Mouse (Mus musculus): ENCODE measurements at regions not wholly inside any gene's neighbourhood (a gene's known extent, or its start where the extent isn't known, plus 50 kb on each side); places are given as distances from the start of the nearest gene placed in this dataset.

- Histone ChIP-seq H3K4me2 (ENCODE audit: low read length) (no peak overlapping the region), H3K4me3 (ENCODE audit: low read depth, low read length) (no peak overlapping the region), H3K27me3 (ENCODE audit: control insufficient read depth, insufficient read depth, low read depth, low read length) (no peaks in the 10 kb centered on the region), H3K9ac (ENCODE audit: low read depth, low read length) (no peak overlapping the region), H3K9me3 (replicated peaks; ENCODE audit: control insufficient read depth, low read length, poor library complexity, severe bottlenecking) (no peaks in the 10 kb centered on the region), H3K27ac (ENCODE audit: low read length) (no peak overlapping the region), H3K4me1 (ENCODE audit: control insufficient read depth, insufficient read depth, low read length) (no peaks in the 10 kb centered on the region), H3K36me3 (ENCODE audit: control insufficient read depth, insufficient read depth, low read length) (no peaks in the 10 kb centered on the region)
- 91% methylated on average over 13 of the region's 13 CpGs for WGBS
- no peak for ATAC-seq
These were observed 287.0 kb upstream of the Klf3 start for GRCm38 (mm10) chr5:64516115-64516665.

GRCm38 (mm10) chr5:64517241-64517640 is 285.9 kb upstream of the Klf3 start:
- H3K9me3 ChIP-seq (replicated peaks; ENCODE audit: control insufficient read depth, low read length, poor library complexity, severe bottlenecking): no peaks in the 10 kb centered on the region
- no peak for ATAC-seq
- H3K27me3 ChIP-seq (ENCODE audit: control insufficient read depth, insufficient read depth, low read depth, low read length): no peaks in the 10 kb centered on the region
- no peak overlapping the region for H3K4me3 ChIP-seq (ENCODE audit: low read depth, low read length)
- no peak overlapping the region for H3K4me2 ChIP-seq (ENCODE audit: low read length)
- no peaks in the 10 kb centered on the region for H3K36me3 ChIP-seq (ENCODE audit: control insufficient read depth, insufficient read depth, low read length)
- H3K4me1 ChIP-seq (ENCODE audit: control insufficient read depth, insufficient read depth, low read length): no peaks in the 10 kb centered on the region
- H3K27ac ChIP-seq (ENCODE audit: low read length): no peak overlapping the region
- WGBS: 92% methylated on average over 4 of the region's 4 CpGs
- H3K9ac ChIP-seq (ENCODE audit: low read depth, low read length): no peak overlapping the region

GRCm38 (mm10) chr5:64517835-64518234 is 285.4 kb upstream of the Klf3 start:
- 57% methylated on average over 3 of the region's 3 CpGs for WGBS
- no peak overlapping the region for H3K27ac ChIP-seq (ENCODE audit: low read length)
- H3K4me2 ChIP-seq (ENCODE audit: low read length): no peak overlapping the region
- no peak overlapping the region for H3K9ac ChIP-seq (ENCODE audit: low read depth, low read length)
- ATAC-seq: no peak
- no peaks in the 10 kb centered on the region for H3K27me3 ChIP-seq (ENCODE audit: control insufficient read depth, insufficient read depth, low read depth, low read length)
- H3K36me3 ChIP-seq (ENCODE audit: control insufficient read depth, insufficient read depth, low read length): no peaks in the 10 kb centered on the region
- H3K9me3 ChIP-seq (replicated peaks; ENCODE audit: control insufficient read depth, low read length, poor library complexity, severe bottlenecking): no peaks in the 10 kb centered on the region
- no peaks in the 10 kb centered on the region for H3K4me1 ChIP-seq (ENCODE audit: control insufficient read depth, insufficient read depth, low read length)
- H3K4me3 ChIP-seq (ENCODE audit: low read depth, low read length): no peak overlapping the region

GRCm38 (mm10) chr5:64519036-64519435 is 284.2 kb upstream of the Klf3 start:
- Histone ChIP-seq H3K4me2 (ENCODE audit: low read length) (no peak overlapping the region), H3K27ac (ENCODE audit: low read length) (no peak overlapping the region), H3K36me3 (ENCODE audit: control insufficient read depth, insufficient read depth, low read length) (no peaks in the 10 kb centered on the region), H3K9ac (ENCODE audit: low read depth, low read length) (no peak overlapping the region), H3K4me3 (ENCODE audit: low read depth, low read length) (no peak overlapping the region), H3K9me3 (replicated peaks; ENCODE audit: control insufficient read depth, low read length, poor library complexity, severe bottlenecking) (no peaks in the 10 kb centered on the region), H3K27me3 (ENCODE audit: control insufficient read depth, insufficient read depth, low read depth, low read length) (no peaks in the 10 kb centered on the region), H3K4me1 (ENCODE audit: control insufficient read depth, insufficient read depth, low read length) (no peaks in the 10 kb centered on the region)
- WGBS: 90% methylated on average over 7 of the region's 7 CpGs
- no peak for ATAC-seq

- H3K9ac ChIP-seq (ENCODE audit: low read depth, low read length): no peak overlapping the region
- no peak for ATAC-seq
- H3K4me3 ChIP-seq (ENCODE audit: low read depth, low read length): no peak overlapping the region
- H3K4me2 ChIP-seq (ENCODE audit: low read length): no peak overlapping the region
- no peak overlapping the region for H3K27ac ChIP-seq (ENCODE audit: low read length)
- WGBS: 79% methylated on average over 12 of the region's 12 CpGs
- H3K9me3 ChIP-seq (replicated peaks; ENCODE audit: control insufficient read depth, low read length, poor library complexity, severe bottlenecking): no peaks in the 10 kb centered on the region
- no peaks in the 10 kb centered on the region for H3K4me1 ChIP-seq (ENCODE audit: control insufficient read depth, insufficient read depth, low read length)
- no peaks in the 10 kb centered on the region for H3K36me3 ChIP-seq (ENCODE audit: control insufficient read depth, insufficient read depth, low read length)
- no peaks in the 10 kb centered on the region for H3K27me3 ChIP-seq (ENCODE audit: control insufficient read depth, insufficient read depth, low read depth, low read length)
These were observed 283.5 kb upstream of the Klf3 start for GRCm38 (mm10) chr5:64519731-64520130.

- no peaks in the 10 kb centered on the region for H3K27me3 ChIP-seq (ENCODE audit: control insufficient read depth, insufficient read depth, low read depth, low read length)
- no peak overlapping the region for H3K9ac ChIP-seq (ENCODE audit: low read depth, low read length)
- WGBS: 75% methylated on average over 6 of the region's 6 CpGs
- H3K36me3 ChIP-seq (ENCODE audit: control insufficient read depth, insufficient read depth, low read length): no peaks in the 10 kb centered on the region
- no peaks in the 10 kb centered on the region for H3K9me3 ChIP-seq (replicated peaks; ENCODE audit: control insufficient read depth, low read length, poor library complexity, severe bottlenecking)
- no peak for ATAC-seq
- H3K27ac ChIP-seq (ENCODE audit: low read length): no peak overlapping the region
- H3K4me3 ChIP-seq (ENCODE audit: low read depth, low read length): no peak overlapping the region
- no peaks in the 10 kb centered on the region for H3K4me1 ChIP-seq (ENCODE audit: control insufficient read depth, insufficient read depth, low read length)
- no peak overlapping the region for H3K4me2 ChIP-seq (ENCODE audit: low read length)
These were observed 281.8 kb upstream of the Klf3 start for GRCm38 (mm10) chr5:64521401-64521800.

DNA sequence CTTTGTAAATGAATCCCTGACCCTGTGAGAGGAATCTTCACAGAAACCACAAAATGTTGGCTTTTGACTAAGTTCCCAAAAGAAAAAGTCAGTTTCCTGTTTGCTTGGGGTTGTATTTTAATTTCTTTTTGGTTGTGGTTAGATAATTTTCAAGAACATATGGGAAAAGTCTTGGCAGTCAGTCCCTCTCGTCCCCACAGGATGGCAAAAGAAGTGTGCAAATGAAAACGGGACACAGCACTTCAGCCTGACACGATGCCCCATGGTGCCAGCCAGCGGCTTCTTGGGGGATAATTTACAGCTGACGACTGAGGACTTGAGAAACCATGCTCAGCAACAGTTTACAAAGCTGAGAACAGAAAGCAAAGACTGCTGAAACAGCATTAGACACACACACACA is 281.2 kb upstream of the Klf3 start:
- Histone ChIP-seq H3K4me2 (ENCODE audit: low read length) (no peak overlapping the region), H3K9me3 (replicated peaks; ENCODE audit: control insufficient read depth, low read length, poor library complexity, severe bottlenecking) (no peaks in the 10 kb centered on the region), H3K36me3 (ENCODE audit: control insufficient read depth, insufficient read depth, low read length) (no peaks in the 10 kb centered on the region), H3K27me3 (ENCODE audit: control insufficient read depth, insufficient read depth, low read depth, low read length) (no peaks in the 10 kb centered on the region), H3K9ac (ENCODE audit: low read depth, low read length) (no peak overlapping the region), H3K27ac (ENCODE audit: low read length) (no peak overlapping the region), H3K4me1 (ENCODE audit: control insufficient read depth, insufficient read depth, low read length) (no peaks in the 10 kb centered on the region), H3K4me3 (ENCODE audit: low read depth, low read length) (no peak overlapping the region)
- ATAC-seq: no peak
- WGBS: 45% methylated on average over 5 of the region's 5 CpGs

DNA sequence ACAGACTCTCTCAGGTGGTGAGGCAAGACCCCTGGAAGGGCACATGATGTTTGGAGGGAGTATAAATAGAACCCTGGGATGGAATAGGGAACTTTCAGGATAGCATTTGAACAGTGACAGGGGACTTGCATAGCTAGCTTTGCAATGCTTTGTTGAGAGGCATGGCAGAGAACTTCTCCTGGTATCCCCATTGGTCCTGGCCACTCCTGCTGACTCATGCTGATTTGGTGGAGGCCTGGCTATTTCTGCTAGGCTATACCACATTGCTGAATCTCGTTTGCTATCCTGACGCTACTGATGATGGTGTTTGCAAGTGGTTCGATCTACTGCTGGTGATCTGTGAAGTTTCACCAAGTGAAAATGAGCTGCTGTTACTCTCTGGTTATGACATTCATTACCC is 276.7 kb upstream of the Klf3 start:
- Histone ChIP-seq H3K9ac (ENCODE audit: low read depth, low read length) (no peak overlapping the region), H3K4me2 (ENCODE audit: low read length) (no peak overlapping the region), H3K27ac (ENCODE audit: low read length) (no peak overlapping the region), H3K27me3 (ENCODE audit: control insufficient read depth, insufficient read depth, low read depth, low read length) (no peaks in the 10 kb centered on the region), H3K4me3 (ENCODE audit: low read depth, low read length) (no peak overlapping the region), H3K36me3 (ENCODE audit: control insufficient read depth, insufficient read depth, low read length) (no peaks in the 10 kb centered on the region), H3K4me1 (ENCODE audit: control insufficient read depth, insufficient read depth, low read length) (no peaks in the 10 kb centered on the region), H3K9me3 (replicated peaks; ENCODE audit: control insufficient read depth, low read length, poor library complexity, severe bottlenecking) (no peaks in the 10 kb centered on the region)
- ATAC-seq: no peak
- WGBS: 94% methylated on average over 3 of the region's 3 CpGs

- ATAC-seq: no peak
- H3K9me3 ChIP-seq (replicated peaks; ENCODE audit: control insufficient read depth, low read length, poor library complexity, severe bottlenecking): no peaks in the 10 kb centered on the region
- H3K9ac ChIP-seq (ENCODE audit: low read depth, low read length): no peak overlapping the region
- no peak overlapping the region for H3K4me2 ChIP-seq (ENCODE audit: low read length)
- no peaks in the 10 kb centered on the region for H3K4me1 ChIP-seq (ENCODE audit: control insufficient read depth, insufficient read depth, low read length)
- H3K4me3 ChIP-seq (ENCODE audit: low read depth, low read length): no peak overlapping the region
- no peaks in the 10 kb centered on the region for H3K27me3 ChIP-seq (ENCODE audit: control insufficient read depth, insufficient read depth, low read depth, low read length)
- H3K36me3 ChIP-seq (ENCODE audit: control insufficient read depth, insufficient read depth, low read length): no peaks in the 10 kb centered on the region
- no peak overlapping the region for H3K27ac ChIP-seq (ENCODE audit: low read length)
- WGBS: 79% methylated on average over 3 of the region's 3 CpGs
These were observed 275.2 kb upstream of the Klf3 start for GRCm38 (mm10) chr5:64527962-64528361.
